Mouse (Mus musculus) CD4-positive, CD25-positive, alpha-beta regulatory T cell, adult 2 months (primary cell): ENCODE measurements around the gene Fbxw16.
"Not testable (repeated sequence)": the region's sequence is repeated elsewhere in the genome, so short reads cannot be mapped to it uniquely, and the experiment has no call there.

Source experiments
- DNase-seq: peaks from one replicate; pipeline ENCODE4 v3.0.0-alpha.2; 2012; ENCODE audit warnings: low read depth, low spot score

Fbxw16 gene

DNA sequence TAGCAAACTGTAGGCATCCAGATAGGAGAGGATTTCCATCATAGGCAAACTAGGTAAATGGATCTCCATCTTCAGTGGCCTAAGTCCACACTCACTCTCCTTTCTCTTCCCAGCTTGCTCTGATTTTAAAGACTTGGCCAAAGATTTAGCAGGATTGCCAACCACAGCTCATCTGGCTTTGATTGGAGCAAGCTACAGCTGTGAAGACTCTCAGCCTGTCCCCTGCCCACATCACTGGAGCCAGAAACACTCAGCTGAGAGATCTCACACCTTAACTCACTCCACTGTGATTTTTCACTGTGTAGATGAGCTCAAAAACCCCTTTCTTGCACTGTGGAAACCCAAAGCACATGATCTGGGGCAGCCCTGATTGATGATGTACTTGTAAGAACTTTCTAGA, at the start of gene Fbxw16:
TSS of gene Fbxw16 (minus strand) at position 101 of the 400 bp plus-strand sequence.
- DNase-seq, result no peak

DNA sequence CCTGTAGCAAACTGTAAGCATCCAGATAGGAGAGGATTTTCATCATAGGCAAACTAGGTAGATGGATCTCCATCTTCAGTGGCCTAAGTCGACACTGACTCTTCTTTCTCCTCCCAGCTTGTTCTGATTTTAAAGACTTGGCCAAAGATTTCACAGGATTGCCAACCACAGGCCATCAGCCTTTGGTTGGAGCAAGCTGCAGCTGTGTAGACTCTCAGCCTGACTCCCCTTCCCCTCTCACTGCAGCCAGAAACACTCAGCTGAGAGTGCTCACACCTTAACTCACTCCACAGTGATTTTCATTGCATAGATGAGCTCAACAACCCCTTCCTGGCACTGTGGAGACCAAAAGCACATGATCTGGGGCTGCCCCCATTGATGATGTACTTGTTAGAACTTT, 46.8 kb upstream of the Fbxw16 start, which contains the start of gene Fbxw19:
TSS of gene Fbxw19 (minus strand) at position 101 of the 400 bp plus-strand sequence.
- DNase-seq, result not testable (repeated sequence)

- DNase-seq, result no peak
Measured at GRCm38 (mm10) chr9:109432956-109433355, 16.0 kb downstream of the Fbxw16 start.

- not testable (repeated sequence) for DNase-seq
Measured at GRCm38 (mm10) chr9:109404196-109404595, 44.7 kb downstream of the Fbxw16 start, which contains the start of gene Fbxw22. Gene Fbxw22, minus strand, starts transcription at chr9:109404296.
